Mouse (Mus musculus) frontal cortex, postnatal 36 days (tissue): ENCODE data around the gene Gm21616.
"Not testable (repeated sequence)": the region's sequence is repeated elsewhere in the genome, so short reads cannot be mapped to it uniquely, and the experiment has no call there.

ENCODE experiments used
- DNase-seq, 2 experiments: peaks; one replicate each; pipeline ENCODE4 v3.0.0; 2022; ENCODE audit warnings: low spot score in 2 of 2

Gene Gm21616

GRCm38 (mm10) chrX:125435242-125435641 is at the start of gene Gm21616:
TSS of gene Gm21616 (plus strand) at chrX:125435542.
- not testable (repeated sequence) for DNase-seq
